Mouse (Mus musculus) CH12.LX (cell line): Measurements from ENCODE around the gene Exoc6b. TPM values are rescaled to one million over a fixed set of nuclear protein-coding genes. Genes with fewer than 3 reads are reported as not detected.
"Not testable (repeated sequence)": the region's sequence is repeated elsewhere in the genome, so short reads cannot be mapped to it uniquely, and the experiment has no call there.

ENCODE experiments used
- DNase-seq: peaks from one replicate; pipeline ENCODE4 v3.0.0-alpha.2; 2013; ENCODE audit errors: extremely low read depth
- H3K27ac ChIP-seq: 2 replicates; pipeline ENCODE4 v1.5.1; 2012; ENCODE audit warnings: low read depth, mild to moderate bottlenecking, control low read depth, moderate library complexity; ENCODE audit not compliant: insufficient read depth
- H3K27me3 ChIP-seq: replicated peaks from 2 replicates; pipeline ENCODE3; 2012; ENCODE audit warnings: inconsistent platforms
- H3K36me3 ChIP-seq, 2 experiments: replicated peaks in 1 of 2; 2 replicates each; pipeline versions ENCODE3 to v1.6.1; 2012; ENCODE audit warnings: inconsistent platforms in 1 of 2, low read length in 1 of 2, mild to moderate bottlenecking in 1 of 2, mixed read lengths in 1 of 2, moderate library complexity in 1 of 2; ENCODE audit not compliant: control insufficient read depth in 1 of 2, insufficient read depth in 1 of 2
- H3K4me1 ChIP-seq, 2 experiments: 2 replicates each; pipeline ENCODE4 v1.6.1; 2012; ENCODE audit warnings: inconsistent platforms in 1 of 2, moderate library complexity in 1 of 2; ENCODE audit not compliant: insufficient read depth in 2 of 2, control insufficient read depth in 1 of 2
- H3K4me2 ChIP-seq: 2 replicates; pipeline ENCODE4 v1.6.1; 2012; ENCODE audit warnings: low read depth, mild to moderate bottlenecking, control low read depth; ENCODE audit not compliant: poor library complexity, insufficient read depth, severe bottlenecking
- H3K4me3 ChIP-seq, 3 experiments: fragments of 150-350 bp in 1 of 3; sonication (generic) in 1 of 3; replicated peaks in 1 of 3; 2 replicates each; pipeline versions ENCODE3 to v1.5.1; 2011 to 2012; ENCODE audit warnings: low read depth in 2 of 3, low read length in 2 of 3, mild to moderate bottlenecking in 2 of 3, moderate library complexity in 2 of 3, control low read depth in 1 of 3, improper control_type of control experiment in 1 of 3, inconsistent platforms in 1 of 3, mixed read lengths in 1 of 3; ENCODE audit not compliant: poor library complexity in 1 of 3
- H3K79me2 ChIP-seq: replicated peaks from 2 replicates; pipeline ENCODE4 v1.6.1; 2012; ENCODE audit warnings: mild to moderate bottlenecking, moderate library complexity; ENCODE audit not compliant: control insufficient read depth, poor library complexity, insufficient read depth, severe bottlenecking; ENCODE audit errors: extremely low read depth
- H3K9ac ChIP-seq: 2 replicates; pipeline ENCODE4 v1.6.1; 2012; ENCODE audit warnings: low read depth, mild to moderate bottlenecking, control low read depth, moderate library complexity; ENCODE audit not compliant: insufficient read depth
- H3K9me3 ChIP-seq: replicated peaks from 2 replicates; pipeline ENCODE3; 2012; ENCODE audit warnings: low read length, inconsistent platforms, mixed read lengths
- CHD2 ChIP-seq: IDR thresholded peaks from 2 replicates; pipeline ENCODE4 v1.6.1; 2011; ENCODE audit warnings: low read length, improper control_type of control experiment
- CTCF ChIP-seq, 2 experiments: IDR thresholded peaks in 1 of 2; conservative IDR thresholded peaks in 1 of 2; 2 replicates each; pipeline ENCODE4 v1.5.1; 2011 to 2012; ENCODE audit warnings: low read depth in 2 of 2, low read length in 2 of 2, improper control_type of control experiment in 1 of 2, inconsistent platforms in 1 of 2, mild to moderate bottlenecking in 1 of 2, moderate library complexity in 1 of 2
- E2F4 ChIP-seq: IDR thresholded peaks from 2 replicates; pipeline ENCODE4 v1.6.1; 2011; ENCODE audit warnings: low read depth, low read length, improper control_type of control experiment; ENCODE audit not compliant: insufficient replicate concordance
- ELF1 ChIP-seq: IDR thresholded peaks from 2 replicates; pipeline ENCODE4 v1.6.1; 2014; ENCODE audit warnings: low read depth, mild to moderate bottlenecking, inconsistent platforms, low read length, improper control_type of control experiment
- HCFC1 ChIP-seq: IDR thresholded peaks from 2 replicates; pipeline ENCODE4 v1.6.1; 2012; ENCODE audit warnings: low read depth, mild to moderate bottlenecking, inconsistent platforms, low read length, improper control_type of control experiment
- IRF4 ChIP-seq: IDR thresholded peaks from 2 replicates; pipeline ENCODE4 v1.6.1; 2014; ENCODE audit warnings: low read depth, mild to moderate bottlenecking, inconsistent platforms, low read length, improper control_type of control experiment
- MAFK ChIP-seq: IDR thresholded peaks from 2 replicates; pipeline ENCODE4 v1.6.1; 2011; ENCODE audit warnings: low read length, improper control_type of control experiment; ENCODE audit not compliant: insufficient replicate concordance
- MAX ChIP-seq: IDR thresholded peaks from 2 replicates; pipeline ENCODE4 v1.6.1; 2011; ENCODE audit warnings: low read length, improper control_type of control experiment
- MAZ ChIP-seq: IDR thresholded peaks from 2 replicates; pipeline ENCODE4 v1.6.1; 2012; ENCODE audit warnings: low read depth, mild to moderate bottlenecking, inconsistent platforms, low read length, improper control_type of control experiment, moderate library complexity
- PAX5 ChIP-seq: IDR thresholded peaks from 2 replicates; pipeline ENCODE4 v1.6.1; 2012; ENCODE audit warnings: low read length, inconsistent platforms, mixed read lengths
- RCOR1 ChIP-seq: conservative IDR thresholded peaks from 2 replicates; pipeline ENCODE4 v1.6.1; 2012; ENCODE audit warnings: low read depth, mild to moderate bottlenecking, inconsistent platforms, low read length, improper control_type of control experiment
- SIN3A ChIP-seq: IDR thresholded peaks from 2 replicates; pipeline ENCODE4 v1.6.1; 2012; ENCODE audit warnings: low read length, improper control_type of control experiment, inconsistent platforms
- SMC3 ChIP-seq: IDR thresholded peaks from 2 replicates; pipeline ENCODE4 v1.6.1; 2011; ENCODE audit warnings: low read depth, low read length, improper control_type of control experiment
- USF1 ChIP-seq: IDR thresholded peaks from 2 replicates; pipeline ENCODE4 v1.6.1; 2014; ENCODE audit warnings: low read depth, mild to moderate bottlenecking, inconsistent platforms, low read length, improper control_type of control experiment
- ZKSCAN1 ChIP-seq: IDR thresholded peaks from 2 replicates; pipeline ENCODE4 v1.6.1; 2012; ENCODE audit warnings: low read depth, inconsistent platforms, low read length, improper control_type of control experiment, borderline replicate concordance
- ZMIZ1 ChIP-seq: IDR thresholded peaks from 2 replicates; pipeline ENCODE4 v1.6.1; 2012; ENCODE audit warnings: low read depth, mild to moderate bottlenecking, inconsistent platforms, low read length, improper control_type of control experiment
- ZNF384 ChIP-seq: IDR thresholded peaks from 2 replicates; pipeline ENCODE4 v1.6.1; 2012; ENCODE audit warnings: low read depth, low read length, improper control_type of control experiment, inconsistent platforms
- dilution Hi-C: fragments of 300-500 bp; cut with MboI; formaldehyde crosslinking; loops from 2 replicates; pipeline ENCODE4 v1.14.3; 2020; ENCODE audit warnings: low sequenced_read_pairs; ENCODE audit not compliant: extremely low pct_unique_long_range_greater_than_20kb, extremely low pct_ligation_motif_present
- in situ Hi-C: fragments of 300-500 bp; cut with MboI; formaldehyde crosslinking; loops from 3 replicates; pipeline ENCODE4 v1.14.3; 2019; ENCODE audit warnings: low sequenced_read_pairs, low pct_ligation_motif_present, low pct_unique_long_range_greater_than_20kb, mixed read lengths
- polyA plus RNA-seq: library from polyadenylated mRNA; unstranded; fragments of >175 nt; gene quantifications from 2 replicates; pipeline ENCODE4 v1.2.1, GENCODE M21; 2012; ENCODE audit warnings: low read depth; ENCODE audit not compliant: insufficient read length
- total RNA-seq, 2 experiments: library from RNA; depleted of rRNA; stranded (reverse); fragments of 300-350 nt in 1 of 2; fragments of >200 nt in 1 of 2; gene quantifications; 2 replicates each; pipeline ENCODE4 v1.2.3; 2012 to 2014

Exoc6b gene
- total and polyA plus RNA-seq, 3 experiments = 1.7 to 5.2 (median 3.5) TPM

GRCm38 (mm10) chr6:85087425-85087824 lies 18.1 kb upstream of the Exoc6b start:
- no peak for DNase-seq
- no peaks in the 10 kb centered on the region for H3K36me3 ChIP-seq

GRCm38 (mm10) chr6:85086645-85087044 lies 17.3 kb upstream of the Exoc6b start:
- Histone ChIP-seq H3K9ac (no peak overlapping the region), H3K9me3 (no peaks in the 10 kb centered on the region), H3K27ac (no peak overlapping the region), H3K27me3 (no peaks in the 10 kb centered on the region), H3K36me3 (no peaks in the 10 kb centered on the region), H3K4me2 (no peak overlapping the region), H3K4me3 (no peak overlapping the region), H3K4me1 (peaks cover 0 to 6% of the 10 kb centered on the region in 2 experiments; a peak in 1 of 4 replicates), H3K79me2 (no peaks in the 10 kb centered on the region)
- no peak for TF ChIP-seq ZNF384
- no peak for TF ChIP-seq RCOR1
- no peak for TF ChIP-seq HCFC1
- no peak for TF ChIP-seq IRF4
- TF ChIP-seq MAFK = no peak
- TF ChIP-seq MAZ = no peak
- no peak for TF ChIP-seq PAX5
- no peak for TF ChIP-seq SIN3A
- TF ChIP-seq ZMIZ1 = no peak
- no peak for TF ChIP-seq ZKSCAN1
- TF ChIP-seq USF1 = no peak
- no peak for TF ChIP-seq CHD2
- TF ChIP-seq E2F4 = no peak
- no peak for TF ChIP-seq ELF1
- no peak for TF ChIP-seq CTCF (conservative IDR thresholded peaks at IDR 0.05 in 1 of 2, IDR thresholded peaks at IDR 0.05 in 1 of 2; ENCODE audit: low read depth in 2 of 2, low read length in 2 of 2)
- no peak for TF ChIP-seq MAX
- peak; percentile 40 for DNase-seq
- in situ Hi-C loops = no loop called here
- dilution Hi-C loops = no loop called here

More at GRCm38 (mm10) chr6:85087425-85087824, 18.1 kb upstream of the Exoc6b start:
- TF ChIP-seq SMC3 = no peak
- H3K4me2 ChIP-seq = no peak overlapping the region
- H3K9me3 ChIP-seq = no peaks in the 10 kb centered on the region
- H3K4me3 ChIP-seq = no peak overlapping the region
- H3K27ac ChIP-seq = no peak overlapping the region
- H3K9ac ChIP-seq = no peak overlapping the region
- dilution Hi-C loops = no loop called here
- peaks cover 0 to 6% of the 10 kb centered on the region in 2 experiments; a peak in 1 of 4 replicates for H3K4me1 ChIP-seq
- peaks cover 4% of the 10 kb centered on the region for H3K27me3 ChIP-seq
- in situ Hi-C loops = no loop called here
- no peaks in the 10 kb centered on the region for H3K79me2 ChIP-seq

- dilution Hi-C loops, H3K4me3 ChIP-seq, DNase-seq: not testable (repeated sequence)
Observed at GRCm38 (mm10) chr6:85076179-85076720, 6.9 kb upstream of the Exoc6b start.

More at GRCm38 (mm10) chr6:85076179-85076720, 6.9 kb upstream of the Exoc6b start:
- H3K79me2 ChIP-seq, H3K27me3 ChIP-seq, H3K27ac ChIP-seq, H3K9ac ChIP-seq, in situ Hi-C loops, H3K4me2 ChIP-seq, H3K9me3 ChIP-seq, H3K36me3 ChIP-seq: not testable (repeated sequence)
- H3K4me1 ChIP-seq = peaks cover 8 to 17% of the 10 kb centered on the region in 2 experiments
